Mouse (Mus musculus) neural tube, embryonic 12.5 days (tissue): ENCODE measurements around the gene Sfta2. TPM values are rescaled to one million over a fixed set of nuclear protein-coding genes. Genes with fewer than 3 reads are reported as not detected.

Source experiments
- ATAC-seq: fragments of 200-750 bp; cut with Nextera tagmentation; 2 replicates; pipeline ENCODE4 v1.8.0; 2017; ENCODE audit warnings: low read depth, mild to moderate bottlenecking, moderate TSS enrichment, moderate library complexity; ENCODE audit not compliant: low FRiP score
- H3K27ac ChIP-seq: fragments of 300-500 bp; sonication (generic); 2 replicates; pipeline ENCODE4 v1.5.1; 2016
- H3K27me3 ChIP-seq: fragments of 300-500 bp; sonication (generic); replicated peaks from 2 replicates; pipeline ENCODE4 v1.6.1; 2016; ENCODE audit warnings: mild to moderate bottlenecking
- H3K36me3 ChIP-seq: fragments of 300-500 bp; sonication (generic); 2 replicates; pipeline ENCODE4 v1.6.1; 2016; ENCODE audit warnings: mild to moderate bottlenecking
- H3K4me1 ChIP-seq: fragments of 300-500 bp; sonication (generic); 2 replicates; pipeline ENCODE4 v1.6.1; 2016
- H3K4me2 ChIP-seq: fragments of 300-500 bp; sonication (generic); replicated peaks from 2 replicates; pipeline ENCODE4 v1.6.1; 2016; ENCODE audit warnings: mild to moderate bottlenecking
- H3K4me3 ChIP-seq: fragments of 300-500 bp; sonication (generic); 2 replicates; pipeline ENCODE4 v1.5.1; 2016
- H3K9ac ChIP-seq: fragments of 300-500 bp; sonication (generic); 2 replicates; pipeline ENCODE4 v1.6.1; 2016; ENCODE audit warnings: mild to moderate bottlenecking
- H3K9me3 ChIP-seq: fragments of 300-500 bp; sonication (generic); 2 replicates; pipeline ENCODE4 v1.6.1; 2016; ENCODE audit warnings: mild to moderate bottlenecking
- WGBS: fragments of 180-500 bp; shearing (Covaris S2); methylation state at CpG from one replicate; pipeline ENCODE4 v1.1.7; 2016; 5-methylcytosine and 5-hydroxymethylcytosine counted together
- polyA plus RNA-seq: library from polyadenylated mRNA; unstranded; fragments of >200 nt; fragmentation: Nextera tagmentation; extraction: Ambion mirVana; gene quantifications from 2 replicates; pipeline ENCODE4 v1.2.1, GENCODE M21; 2016

The Sfta2 gene
- polyA plus RNA-seq: not detected in 2 replicates

GRCm38 (mm10) chr17:35601249-35601648 is at the start of gene Sfta2:
Sfta2 (plus strand) TSS chr17:35601549.
- H3K4me1 ChIP-seq: no peaks in the 10 kb centered on the region
- H3K9ac ChIP-seq: no peak within 1 kb of the TSS
- H3K36me3 ChIP-seq: no peaks in the 10 kb centered on the region
- no peaks in the 10 kb centered on the region for H3K27me3 ChIP-seq
- no peak within 1 kb of the TSS for H3K4me3 ChIP-seq
- ATAC-seq: no peak
- H3K4me2 ChIP-seq: no peak within 1 kb of the TSS
- 62% methylated on average over 2 of the region's 2 CpGs for WGBS
- no peak within 1 kb of the TSS for H3K27ac ChIP-seq
- 0 out of 2 replicates have a peak, but pooled peaks cover 7% of the 10 kb centered on the region for H3K9me3 ChIP-seq

- peaks cover under 1% of the 10 kb centered on the region; the same call in 1 of the 2 replicates for H3K4me1 ChIP-seq
- WGBS: 85% methylated on average over 10 of the region's 10 CpGs
- no peaks in the 10 kb centered on the region for H3K36me3 ChIP-seq
- H3K4me3 ChIP-seq: no peak within 1 kb of the TSS
- H3K4me2 ChIP-seq: no peak within 1 kb of the TSS
- H3K27ac ChIP-seq: no peak within 1 kb of the TSS
- no peaks in the 10 kb centered on the region for H3K9me3 ChIP-seq
- H3K9ac ChIP-seq: no peak within 1 kb of the TSS
- H3K27me3 ChIP-seq: no peaks in the 10 kb centered on the region
- no peak for ATAC-seq
These were observed 49.4 kb upstream of the Sfta2 start, which contains the start of gene Cdsn for GRCm38 (mm10) chr17:35551881-35552414. Cdsn (plus strand) TSS chr17:35552128.

- Histone ChIP-seq H3K4me1 (no peaks in the 10 kb centered on the region), H3K9me3 (no peaks in the 10 kb centered on the region), H3K4me2 (no peak overlapping the region), H3K36me3 (no peaks in the 10 kb centered on the region), H3K27ac (no peak overlapping the region), H3K4me3 (no peak overlapping the region), H3K27me3 (no peaks in the 10 kb centered on the region), H3K9ac (no peak overlapping the region)
- 84% methylated on average over 5 of the region's 5 CpGs for WGBS
- ATAC-seq: no peak
These were observed 47.0 kb upstream of the Sfta2 start for GRCm38 (mm10) chr17:35554321-35554720.

- 94% methylated on average over 18 of the region's 18 CpGs for WGBS
- Histone ChIP-seq H3K4me2 (no peak overlapping the region), H3K27me3 (no peaks in the 10 kb centered on the region), H3K36me3 (no peaks in the 10 kb centered on the region), H3K4me1 (no peaks in the 10 kb centered on the region), H3K9ac (no peak overlapping the region), H3K4me3 (no peak overlapping the region), H3K9me3 (no peaks in the 10 kb centered on the region), H3K27ac (no peak overlapping the region)
- ATAC-seq: no peak
These were observed 46.5 kb upstream of the Sfta2 start for GRCm38 (mm10) chr17:35554761-35555397.

GRCm38 (mm10) chr17:35556186-35556765 is 45.1 kb upstream of the Sfta2 start:
- Histone ChIP-seq H3K4me2 (no peak overlapping the region), H3K9ac (no peak overlapping the region), H3K27ac (no peak overlapping the region), H3K36me3 (no peaks in the 10 kb centered on the region), H3K9me3 (no peaks in the 10 kb centered on the region), H3K27me3 (no peaks in the 10 kb centered on the region), H3K4me1 (no peaks in the 10 kb centered on the region), H3K4me3 (no peak overlapping the region)
- no peak for ATAC-seq
- 93% methylated on average over 13 of the region's 13 CpGs for WGBS

- H3K27me3 ChIP-seq: no peaks in the 10 kb centered on the region
- no peak overlapping the region for H3K27ac ChIP-seq
- H3K36me3 ChIP-seq: no peaks in the 10 kb centered on the region
- H3K4me1 ChIP-seq: no peaks in the 10 kb centered on the region
- 36% methylated on average over 5 of the region's 5 CpGs for WGBS
- no peak overlapping the region for H3K4me3 ChIP-seq
- H3K9ac ChIP-seq: no peak overlapping the region
- H3K9me3 ChIP-seq: no peaks in the 10 kb centered on the region
- no peak overlapping the region for H3K4me2 ChIP-seq
- ATAC-seq: 0 out of 2 replicates have a peak, but pooled peaks have one; percentile 14
These were observed 44.5 kb upstream of the Sfta2 start for GRCm38 (mm10) chr17:35556812-35557211.

GRCm38 (mm10) chr17:35557351-35557750 is 44.0 kb upstream of the Sfta2 start:
- no peaks in the 10 kb centered on the region for H3K9me3 ChIP-seq
- no peak overlapping the region for H3K27ac ChIP-seq
- H3K27me3 ChIP-seq: no peaks in the 10 kb centered on the region
- H3K4me3 ChIP-seq: no peak overlapping the region
- WGBS: 79% methylated on average over 9 of the region's 9 CpGs
- no peak for ATAC-seq
- H3K36me3 ChIP-seq: no peaks in the 10 kb centered on the region
- no peaks in the 10 kb centered on the region for H3K4me1 ChIP-seq
- H3K4me2 ChIP-seq: no peak overlapping the region
- no peak overlapping the region for H3K9ac ChIP-seq

GRCm38 (mm10) chr17:35558216-35558615 is 43.1 kb upstream of the Sfta2 start:
- no peak overlapping the region for H3K4me2 ChIP-seq
- WGBS: 67% methylated on average over 8 of the region's 8 CpGs
- no peak overlapping the region for H3K4me3 ChIP-seq
- no peak overlapping the region for H3K27ac ChIP-seq
- no peaks in the 10 kb centered on the region for H3K4me1 ChIP-seq
- no peak overlapping the region for H3K9ac ChIP-seq
- H3K27me3 ChIP-seq: no peaks in the 10 kb centered on the region
- ATAC-seq: no peak
- no peaks in the 10 kb centered on the region for H3K9me3 ChIP-seq
- H3K36me3 ChIP-seq: no peaks in the 10 kb centered on the region

- H3K27ac ChIP-seq: no peak within 1 kb of the TSS
- peaks cover 14% of the 10 kb centered on the region for H3K4me1 ChIP-seq
- H3K4me3 ChIP-seq: no peak within 1 kb of the TSS
- no peak for ATAC-seq
- no peaks in the 10 kb centered on the region for H3K9me3 ChIP-seq
- no peaks in the 10 kb centered on the region for H3K36me3 ChIP-seq
- 60% methylated on average over 3 of the region's 3 CpGs for WGBS
- no peak within 1 kb of the TSS for H3K4me2 ChIP-seq
- no peak within 1 kb of the TSS for H3K9ac ChIP-seq
- peaks cover 13% of the 10 kb centered on the region for H3K27me3 ChIP-seq
These were observed 34.2 kb upstream of the Sfta2 start, which contains the start of gene 2300002M23Rik for GRCm38 (mm10) chr17:35567150-35567549. 2300002M23Rik (plus strand) TSS chr17:35567450.

- Histone ChIP-seq H3K27me3 (peaks cover 13% of the 10 kb centered on the region), H3K36me3 (no peaks in the 10 kb centered on the region), H3K4me2 (no peak overlapping the region), H3K4me3 (no peak overlapping the region), H3K27ac (no peak overlapping the region), H3K9ac (no peak overlapping the region), H3K9me3 (no peaks in the 10 kb centered on the region), H3K4me1 (peaks cover 14% of the 10 kb centered on the region)
- WGBS: 26% methylated on average over 9 of the region's 9 CpGs
- no peak for ATAC-seq
These were observed 33.6 kb upstream of the Sfta2 start for GRCm38 (mm10) chr17:35567767-35568166.

- WGBS: 3% methylated on average over 28 of the region's 28 CpGs
- Histone ChIP-seq H3K4me3 (peak overlapping the region; percentile 19), H3K27ac (no peak overlapping the region)
These were observed 32.0 kb upstream of the Sfta2 start for GRCm38 (mm10) chr17:35569091-35569944.

GRCm38 (mm10) chr17:35570836-35571235 is 30.5 kb upstream of the Sfta2 start:
- WGBS: 38% methylated on average over 14 of the region's 14 CpGs
- Histone ChIP-seq H3K4me1 (peaks cover 14% of the 10 kb centered on the region), H3K4me3 (no peak overlapping the region)

More at GRCm38 (mm10) chr17:35569091-35569944, 32.0 kb upstream of the Sfta2 start:
- Histone ChIP-seq H3K4me2 (peak overlapping the region; percentile 60), H3K36me3 (no peaks in the 10 kb centered on the region), H3K9ac (peak overlapping the region; percentile 45), H3K27me3 (peaks cover 13% of the 10 kb centered on the region), H3K9me3 (no peaks in the 10 kb centered on the region), H3K4me1 (peaks cover 14% of the 10 kb centered on the region)
- ATAC-seq: peak; percentile 74

More at GRCm38 (mm10) chr17:35570836-35571235, 30.5 kb upstream of the Sfta2 start:
- Histone ChIP-seq H3K9me3 (no peaks in the 10 kb centered on the region), H3K4me2 (no peak overlapping the region), H3K36me3 (no peaks in the 10 kb centered on the region), H3K27ac (no peak overlapping the region), H3K9ac (no peak overlapping the region), H3K27me3 (peaks cover 13% of the 10 kb centered on the region)
- ATAC-seq: peak; percentile 52
